9 mouse cellular contexts compared by ENCODE assay signal in genomic region chr2:146834064-146834313, GRCm38 (mm10). TPM values are rescaled to one million over a fixed set of nuclear protein-coding genes. Genes with fewer than 3 reads are reported as not detected.
DNase-seq lines count a peak whose midpoint lies in the region; ATAC-seq and TF ChIP-seq lines count a peak whose summit lies in the region.
"Had no signal": no experiment of that assay in that cellular context is flagged by ENCODE, and none has a peak within 500 bp of the region (broad histone marks: within the 10 kb centered on the region; RNA-seq: fewer than 3 reads in every experiment).

No protein-coding gene starts in this region.

- peak overlapping the region; percentile 46; the same call in 1 of the 2 replicates for H3K4me2 ChIP-seq in kidney, embryonic 16.5 days (replicated peaks; ENCODE audit: low read depth, low read length)
- no peak overlapping the region for H3K4me2 ChIP-seq in embryonic facial prominence, embryonic 11.5 days (ENCODE audit: low read depth, low read length)
- peak overlapping the region; percentile 56 for H3K4me2 ChIP-seq in hindbrain, embryonic 13.5 days
- peak overlapping the region; percentile 49 for H3K4me2 ChIP-seq in midbrain, embryonic 16.5 days (ENCODE audit: low read length)

- DNase-seq in kidney, adult 8-10 months, result no peak
- no peak for DNase-seq in embryonic facial prominence, embryonic 11.5 days (ENCODE audit: low spot score)
- DNase-seq in right cerebral cortex, postnatal 36 days (ENCODE audit: low spot score in 2 of 2), result no peak
- no peak for DNase-seq in spleen, adult 18-20 months
- no peak for DNase-seq in lung, adult 2 months

- no peaks in the 10 kb centered on the region for H3K36me3 ChIP-seq in kidney, embryonic 16.5 days (ENCODE audit: insufficient read depth, low read length)
- no peaks in the 10 kb centered on the region for H3K36me3 ChIP-seq in embryonic facial prominence, embryonic 11.5 days (replicated peaks; ENCODE audit: control insufficient read depth, insufficient read depth, low read depth, low read length)
- H3K36me3 ChIP-seq in hindbrain, embryonic 13.5 days, result no peaks in the 10 kb centered on the region
- no peaks in the 10 kb centered on the region for H3K36me3 ChIP-seq in midbrain, embryonic 16.5 days (ENCODE audit: control insufficient read depth, insufficient read depth, low read length)

- no peak overlapping the region for H3K27ac ChIP-seq in kidney, embryonic 16.5 days (ENCODE audit: low read length)
- no peak overlapping the region for H3K27ac ChIP-seq in embryonic facial prominence, embryonic 11.5 days (replicated peaks; ENCODE audit: low read depth, low read length)
- peak overlapping the region; percentile 78 for H3K27ac ChIP-seq in hindbrain, embryonic 13.5 days
- H3K27ac ChIP-seq in midbrain, embryonic 16.5 days (ENCODE audit: low read length), result peak overlapping the region; percentile 83

- no peaks in the 10 kb centered on the region for H3K9me3 ChIP-seq in kidney, embryonic 16.5 days (ENCODE audit: low read length)
- H3K9me3 ChIP-seq in embryonic facial prominence, embryonic 11.5 days (replicated peaks; ENCODE audit: control insufficient read depth, low read length), result no peaks in the 10 kb centered on the region
- H3K9me3 ChIP-seq in hindbrain, embryonic 13.5 days, result no peaks in the 10 kb centered on the region
- H3K9me3 ChIP-seq in midbrain, embryonic 16.5 days (replicated peaks; ENCODE audit: control insufficient read depth, low read length, poor library complexity, severe bottlenecking), result no peaks in the 10 kb centered on the region

- no peak for TF ChIP-seq CTCF in lung, adult 2 months (IDR thresholded peaks at IDR 0.05; ENCODE audit: insufficient read depth, low read length)

- no peak overlapping the region for H3K9ac ChIP-seq in kidney, embryonic 16.5 days (replicated peaks; ENCODE audit: low read length)
- H3K9ac ChIP-seq in embryonic facial prominence, embryonic 11.5 days (replicated peaks; ENCODE audit: low read length), result no peak overlapping the region
- H3K9ac ChIP-seq in hindbrain, embryonic 13.5 days, result peak overlapping the region; percentile 64
- H3K9ac ChIP-seq in midbrain, embryonic 16.5 days (ENCODE audit: low read depth, low read length), result peak overlapping the region; percentile 58

- peaks cover 11% of the 10 kb centered on the region for H3K4me1 ChIP-seq in kidney, embryonic 16.5 days (ENCODE audit: insufficient read depth, low read length)
- H3K4me1 ChIP-seq in embryonic facial prominence, embryonic 11.5 days (ENCODE audit: control insufficient read depth, insufficient read depth, low read length), result peaks cover 4% of the 10 kb centered on the region
- peaks cover 49% of the 10 kb centered on the region for H3K4me1 ChIP-seq in hindbrain, embryonic 13.5 days (replicated peaks)
- H3K4me1 ChIP-seq in midbrain, embryonic 16.5 days (ENCODE audit: control insufficient read depth, insufficient read depth, low read length), result peaks cover 4% of the 10 kb centered on the region; the same call in 1 of the 2 replicates
- peaks cover 6% of the 10 kb centered on the region; the same call in 1 of the 2 replicates for H3K4me1 ChIP-seq in lung, adult 2 months (ENCODE audit: control insufficient read depth, insufficient read depth, low read length)

- TF ChIP-seq POLR2A in lung, adult 2 months (IDR thresholded peaks at IDR 0.05; ENCODE audit: borderline replicate concordance, extremely low read depth, low read depth, low read length), result no peak

- no peak overlapping the region for H3K4me3 ChIP-seq in kidney, embryonic 16.5 days (ENCODE audit: low read length)
- H3K4me3 ChIP-seq in embryonic facial prominence, embryonic 11.5 days (ENCODE audit: low read depth, low read length), result peak overlapping the region; percentile 8; the same call in 1 of the 2 replicates
- H3K4me3 ChIP-seq in hindbrain, embryonic 13.5 days, result peak overlapping the region; percentile 34
- H3K4me3 ChIP-seq in midbrain, embryonic 16.5 days (ENCODE audit: low read depth, low read length), result peak overlapping the region; percentile 28
- H3K4me3 ChIP-seq in lung, adult 2 months (replicated peaks; ENCODE audit: extremely low read depth, low read depth, low read length), result no peak overlapping the region
- H3K4me3 ChIP-seq: myocyte had no signal

- WGBS in kidney, embryonic 16.5 days, result under 1% methylated on average over 5 of the region's 5 CpGs
- WGBS in embryonic facial prominence, embryonic 11.5 days, result 2% methylated on average over 5 of the region's 5 CpGs
- under 1% methylated on average over 5 of the region's 5 CpGs for WGBS in hindbrain, embryonic 13.5 days
- WGBS in midbrain, embryonic 16.5 days, result 1% methylated on average over 5 of the region's 5 CpGs
- WGBS in lung, adult 2 months, result 3% methylated on average over 5 of the region's 5 CpGs

- H3K27me3 ChIP-seq in kidney, embryonic 16.5 days (ENCODE audit: insufficient read depth, low read length), result peaks cover 89% of the 10 kb centered on the region
- H3K27me3 ChIP-seq in embryonic facial prominence, embryonic 11.5 days (ENCODE audit: control insufficient read depth, insufficient read depth, low read length), result peaks cover 45% of the 10 kb centered on the region
- H3K27me3 ChIP-seq in hindbrain, embryonic 13.5 days, result peaks cover 77% of the 10 kb centered on the region
- H3K27me3 ChIP-seq in midbrain, embryonic 16.5 days (ENCODE audit: control insufficient read depth, insufficient read depth, low read depth, low read length), result peaks cover 37% of the 10 kb centered on the region

- no peak for ATAC-seq in kidney, embryonic 16.5 days (ENCODE audit: low FRiP score, low TSS enrichment)
- ATAC-seq in embryonic facial prominence, embryonic 11.5 days (replicated peaks; ENCODE audit: insufficient number of reproducible peaks, low FRiP score, low TSS enrichment, low read depth), result no peak
- no peak for ATAC-seq in hindbrain, embryonic 13.5 days (ENCODE audit: low FRiP score)
- ATAC-seq in midbrain, embryonic 16.5 days, result no peak

RNA-seq across cellular contexts. Expression of gene Kiz, which starts 21.7 kb away (rescaled TPM):
- 34.3 and 37.1 TPM in 2 replicates for polyA plus RNA-seq in kidney, embryonic 16.5 days (2015; fragmentation: Nextera tagmentation; extraction: Ambion mirVana)
- polyA plus RNA-seq in embryonic facial prominence, embryonic 11.5 days (2014; fragmentation: Nextera tagmentation; extraction: Ambion mirVana), result 32.5 and 37.4 TPM in 2 replicates
- 28.3 and 28.8 TPM in 2 replicates for polyA plus RNA-seq in hindbrain, embryonic 13.5 days (2015; fragmentation: Nextera tagmentation; extraction: Ambion mirVana)
- polyA plus RNA-seq in midbrain, embryonic 16.5 days (2015; fragmentation: Nextera tagmentation; extraction: Ambion mirVana), result 27.9 and 28.3 TPM in 2 replicates
- 5.5 and 8.0 TPM in 2 replicates for polyA plus RNA-seq in lung, adult 2 months (2012; rRNA removed)

Comparison
In these comparisons a context has a peak if more than half of its experiments do, and no peak if none do; other contexts are left out.
1. H3K27ac ChIP-seq: peak in hindbrain, embryonic 13.5 days (single experiment) and midbrain, embryonic 16.5 days (single experiment); none in kidney, embryonic 16.5 days (single experiment) and embryonic facial prominence, embryonic 11.5 days (single experiment).
2. H3K4me3 ChIP-seq: peak in embryonic facial prominence, embryonic 11.5 days (single experiment), hindbrain, embryonic 13.5 days (single experiment) and midbrain, embryonic 16.5 days (single experiment); none in kidney, embryonic 16.5 days (single experiment) and lung, adult 2 months (single experiment).
3. H3K9ac ChIP-seq: peak in hindbrain, embryonic 13.5 days (single experiment) and midbrain, embryonic 16.5 days (single experiment); none in kidney, embryonic 16.5 days (single experiment) and embryonic facial prominence, embryonic 11.5 days (single experiment).